ENCODE assay signal across 10 mouse cellular contexts in genomic region chr11:19119927-19120827, GRCm38 (mm10).
A peak's percentile ranks its signal among the peaks of the same experiment; 100 is the strongest.
DNase-seq lines count a peak whose midpoint lies in the region; ATAC-seq and TF ChIP-seq lines count a peak whose summit lies in the region.
"Had no signal": no experiment of that assay in that cellular context is flagged by ENCODE, and none has a peak within 500 bp of the region (broad histone marks: within the 10 kb centered on the region; RNA-seq: fewer than 3 reads in every experiment).

No protein-coding gene starts in this region.

- H3K9ac ChIP-seq in heart, embryonic 12.5 days = no peak overlapping the region
- no peak overlapping the region for H3K9ac ChIP-seq in limb, embryonic 14.5 days (ENCODE audit: low read depth, low read length, severe bottlenecking)
- no peak overlapping the region for H3K9ac ChIP-seq in kidney, embryonic 16.5 days (replicated peaks; ENCODE audit: low read length)
- no peak overlapping the region for H3K9ac ChIP-seq in stomach, embryonic 16.5 days (ENCODE audit: low read length)
- H3K9ac ChIP-seq: liver, embryonic 12.5 days had no signal

- WGBS in heart, embryonic 12.5 days = 52% methylated on average over 8 of the region's 8 CpGs
- 54% methylated on average over 8 of the region's 8 CpGs for WGBS in limb, embryonic 14.5 days
- 67% methylated on average over 8 of the region's 8 CpGs for WGBS in limb, embryonic 10.5 days
- 43% methylated on average over 8 of the region's 8 CpGs for WGBS in kidney, embryonic 16.5 days
- WGBS in stomach, embryonic 16.5 days = 50% methylated on average over 8 of the region's 8 CpGs

- no peak overlapping the region for H3K4me3 ChIP-seq in heart, embryonic 12.5 days
- no peak overlapping the region for H3K4me3 ChIP-seq in limb, embryonic 14.5 days (replicated peaks; ENCODE audit: low read length)
- no peak overlapping the region for H3K4me3 ChIP-seq in limb, embryonic 10.5 days
- H3K4me3 ChIP-seq in kidney, embryonic 16.5 days (ENCODE audit: low read length) = no peak overlapping the region
- H3K4me3 ChIP-seq in stomach, embryonic 16.5 days (replicated peaks; ENCODE audit: low read length) = no peak overlapping the region
- H3K4me3 ChIP-seq: liver, embryonic 12.5 days had no signal

- no peak overlapping the region for H3K4me2 ChIP-seq in heart, embryonic 12.5 days
- H3K4me2 ChIP-seq in limb, embryonic 14.5 days (replicated peaks; ENCODE audit: low read depth, low read length, severe bottlenecking) = no peak overlapping the region
- H3K4me2 ChIP-seq in kidney, embryonic 16.5 days (replicated peaks; ENCODE audit: low read depth, low read length) = no peak overlapping the region
- no peak overlapping the region for H3K4me2 ChIP-seq in stomach, embryonic 16.5 days (ENCODE audit: low read depth, low read length)
- H3K4me2 ChIP-seq: liver, embryonic 12.5 days had no signal

- ATAC-seq in heart, embryonic 12.5 days (ENCODE audit: insufficient number of reproducible peaks, low FRiP score) = no peak
- ATAC-seq in limb, embryonic 14.5 days (ENCODE audit: low FRiP score, low read depth) = no peak
- ATAC-seq in kidney, embryonic 16.5 days (ENCODE audit: low FRiP score, low TSS enrichment) = peak; percentile 69
- 0 out of 2 replicates have a peak, but pooled peaks have one; percentile 17 for ATAC-seq in stomach, embryonic 16.5 days (ENCODE audit: insufficient read depth, low FRiP score)
- ATAC-seq: liver, embryonic 12.5 days had no signal

- no peak overlapping the region for H3K27ac ChIP-seq in heart, embryonic 12.5 days (ENCODE audit: poor library complexity, severe bottlenecking)
- 0 out of 2 replicates have a peak overlapping the region, but pooled peaks have one; percentile 22 for H3K27ac ChIP-seq in limb, embryonic 14.5 days (replicated peaks; ENCODE audit: low read depth, low read length)
- no peak overlapping the region for H3K27ac ChIP-seq in limb, embryonic 10.5 days
- H3K27ac ChIP-seq in kidney, embryonic 16.5 days (ENCODE audit: low read length) = peak overlapping the region; percentile 34; the same call in 1 of the 2 replicates
- no peak overlapping the region; the same call in 1 of the 2 replicates for H3K27ac ChIP-seq in stomach, embryonic 16.5 days (ENCODE audit: low read length)
- H3K27ac ChIP-seq: liver, embryonic 12.5 days had no signal

- H3K9me3 ChIP-seq in heart, embryonic 12.5 days (replicated peaks) = no peaks in the 10 kb centered on the region
- H3K9me3 ChIP-seq in limb, embryonic 14.5 days (ENCODE audit: control insufficient read depth, low read length) = no peaks in the 10 kb centered on the region
- no peaks in the 10 kb centered on the region for H3K9me3 ChIP-seq in limb, embryonic 10.5 days (replicated peaks)
- no peaks in the 10 kb centered on the region for H3K9me3 ChIP-seq in kidney, embryonic 16.5 days (ENCODE audit: low read length)
- no peaks in the 10 kb centered on the region for H3K9me3 ChIP-seq in stomach, embryonic 16.5 days (replicated peaks; ENCODE audit: control insufficient read depth, low read length)
- H3K9me3 ChIP-seq: liver, embryonic 12.5 days had no signal

- TF ChIP-seq POLR2A in limb, embryonic 14.5 days (IDR thresholded peaks at IDR 0.05; ENCODE audit: borderline replicate concordance, extremely low read depth, insufficient read depth, insufficient read length) = no peak

- no peaks in the 10 kb centered on the region for H3K27me3 ChIP-seq in heart, embryonic 12.5 days (replicated peaks)
- no peaks in the 10 kb centered on the region for H3K27me3 ChIP-seq in limb, embryonic 14.5 days (ENCODE audit: control insufficient read depth, insufficient read depth, low read length)
- H3K27me3 ChIP-seq in limb, embryonic 10.5 days (ENCODE audit: low read depth, poor library complexity, severe bottlenecking) = 0 out of 2 replicates have a peak, but pooled peaks cover 3% of the 10 kb centered on the region
- H3K27me3 ChIP-seq in kidney, embryonic 16.5 days (ENCODE audit: insufficient read depth, low read length) = no peaks in the 10 kb centered on the region
- no peaks in the 10 kb centered on the region for H3K27me3 ChIP-seq in stomach, embryonic 16.5 days (ENCODE audit: control insufficient read depth, insufficient read depth, low read length)
- H3K27me3 ChIP-seq: liver, embryonic 12.5 days had no signal

- peak; percentile 95 for DNase-seq in heart, adult 11 months
- no peak for DNase-seq in limb, embryonic 14.5 days (ENCODE audit: low spot score)
- no peak for DNase-seq in limb, embryonic 10.5 days (ENCODE audit: low spot score)
- no peak for DNase-seq in testis, postnatal 10 days (ENCODE audit: low spot score)
- DNase-seq in layer of hippocampus, postnatal 25 days (ENCODE audit: extremely low spot score in 1 of 2, low spot score in 1 of 2) = no peak
- DNase-seq: thymus, adult 18-20 months had no signal

- no peaks in the 10 kb centered on the region for H3K4me1 ChIP-seq in heart, embryonic 12.5 days (replicated peaks)
- peaks cover 15% of the 10 kb centered on the region; the same call in 1 of the 2 replicates for H3K4me1 ChIP-seq in limb, embryonic 14.5 days (ENCODE audit: control insufficient read depth, insufficient read depth, low read length)
- H3K4me1 ChIP-seq in limb, embryonic 10.5 days = peaks cover 10% of the 10 kb centered on the region
- H3K4me1 ChIP-seq in kidney, embryonic 16.5 days (ENCODE audit: insufficient read depth, low read length) = no peaks in the 10 kb centered on the region
- H3K4me1 ChIP-seq in stomach, embryonic 16.5 days (ENCODE audit: control insufficient read depth, insufficient read depth, low read length) = peaks cover 12% of the 10 kb centered on the region; the same call in 1 of the 2 replicates
- H3K4me1 ChIP-seq: liver, embryonic 12.5 days had no signal

- no peaks in the 10 kb centered on the region for H3K36me3 ChIP-seq in heart, embryonic 12.5 days
- no peaks in the 10 kb centered on the region for H3K36me3 ChIP-seq in limb, embryonic 14.5 days (ENCODE audit: control insufficient read depth, insufficient read depth, low read length)
- H3K36me3 ChIP-seq in limb, embryonic 10.5 days = no peaks in the 10 kb centered on the region
- H3K36me3 ChIP-seq in kidney, embryonic 16.5 days (ENCODE audit: insufficient read depth, low read length) = no peaks in the 10 kb centered on the region
- no peaks in the 10 kb centered on the region for H3K36me3 ChIP-seq in stomach, embryonic 16.5 days (ENCODE audit: control insufficient read depth, insufficient read depth, low read length)
- H3K36me3 ChIP-seq: liver, embryonic 12.5 days had no signal

Comparison
In these comparisons a context has a peak if more than half of its experiments do, and no peak if none do; other contexts are left out.
1. H3K27ac ChIP-seq: peak in limb, embryonic 14.5 days (single experiment) and kidney, embryonic 16.5 days (single experiment); none in heart, embryonic 12.5 days (single experiment), limb, embryonic 10.5 days (single experiment) and stomach, embryonic 16.5 days (single experiment).
2. ATAC-seq: peak in kidney, embryonic 16.5 days (single experiment) and stomach, embryonic 16.5 days (single experiment); none in heart, embryonic 12.5 days (single experiment) and limb, embryonic 14.5 days (single experiment).